Mouse (Mus musculus) CH12.LX (cell line): Measurements from ENCODE around the gene Ehd2. TPM values are rescaled to one million over a fixed set of nuclear protein-coding genes. Genes with fewer than 3 reads are reported as not detected.

Source experiments
- DNase-seq: peaks from one replicate; pipeline ENCODE4 v3.0.0-alpha.2; 2013; ENCODE audit errors: extremely low read depth
- H3K27ac ChIP-seq: 2 replicates; pipeline ENCODE4 v1.5.1; 2012; ENCODE audit warnings: low read depth, mild to moderate bottlenecking, control low read depth, moderate library complexity; ENCODE audit not compliant: insufficient read depth
- H3K27me3 ChIP-seq: replicated peaks from 2 replicates; pipeline ENCODE3; 2012; ENCODE audit warnings: inconsistent platforms
- H3K36me3 ChIP-seq, 2 experiments: replicated peaks in 1 of 2; 2 replicates each; pipeline versions ENCODE3 to v1.6.1; 2012; ENCODE audit warnings: inconsistent platforms in 1 of 2, low read length in 1 of 2, mild to moderate bottlenecking in 1 of 2, mixed read lengths in 1 of 2, moderate library complexity in 1 of 2; ENCODE audit not compliant: control insufficient read depth in 1 of 2, insufficient read depth in 1 of 2
- H3K4me1 ChIP-seq, 2 experiments: 2 replicates each; pipeline ENCODE4 v1.6.1; 2012; ENCODE audit warnings: inconsistent platforms in 1 of 2, moderate library complexity in 1 of 2; ENCODE audit not compliant: insufficient read depth in 2 of 2, control insufficient read depth in 1 of 2
- H3K4me2 ChIP-seq: 2 replicates; pipeline ENCODE4 v1.6.1; 2012; ENCODE audit warnings: low read depth, mild to moderate bottlenecking, control low read depth; ENCODE audit not compliant: poor library complexity, insufficient read depth, severe bottlenecking
- H3K4me3 ChIP-seq, 3 experiments: fragments of 150-350 bp in 1 of 3; sonication (generic) in 1 of 3; replicated peaks in 1 of 3; 2 replicates each; pipeline versions ENCODE3 to v1.5.1; 2011 to 2012; ENCODE audit warnings: low read depth in 2 of 3, low read length in 2 of 3, mild to moderate bottlenecking in 2 of 3, moderate library complexity in 2 of 3, control low read depth in 1 of 3, improper control_type of control experiment in 1 of 3, inconsistent platforms in 1 of 3, mixed read lengths in 1 of 3; ENCODE audit not compliant: poor library complexity in 1 of 3
- H3K79me2 ChIP-seq: replicated peaks from 2 replicates; pipeline ENCODE4 v1.6.1; 2012; ENCODE audit warnings: mild to moderate bottlenecking, moderate library complexity; ENCODE audit not compliant: control insufficient read depth, poor library complexity, insufficient read depth, severe bottlenecking; ENCODE audit errors: extremely low read depth
- H3K9ac ChIP-seq: 2 replicates; pipeline ENCODE4 v1.6.1; 2012; ENCODE audit warnings: low read depth, mild to moderate bottlenecking, control low read depth, moderate library complexity; ENCODE audit not compliant: insufficient read depth
- H3K9me3 ChIP-seq: replicated peaks from 2 replicates; pipeline ENCODE3; 2012; ENCODE audit warnings: low read length, inconsistent platforms, mixed read lengths
- ELF1 ChIP-seq: IDR thresholded peaks from 2 replicates; pipeline ENCODE4 v1.6.1; 2014; ENCODE audit warnings: low read depth, mild to moderate bottlenecking, inconsistent platforms, low read length, improper control_type of control experiment
- EP300 ChIP-seq: IDR thresholded peaks from 2 replicates; pipeline ENCODE4 v1.6.1; 2011; ENCODE audit warnings: low read length, improper control_type of control experiment
- MAX ChIP-seq: IDR thresholded peaks from 2 replicates; pipeline ENCODE4 v1.6.1; 2011; ENCODE audit warnings: low read length, improper control_type of control experiment
- MAZ ChIP-seq: IDR thresholded peaks from 2 replicates; pipeline ENCODE4 v1.6.1; 2012; ENCODE audit warnings: low read depth, mild to moderate bottlenecking, inconsistent platforms, low read length, improper control_type of control experiment, moderate library complexity
- MEF2A ChIP-seq: IDR thresholded peaks from 2 replicates; pipeline ENCODE4 v1.6.1; 2014; ENCODE audit warnings: low read depth, mild to moderate bottlenecking, inconsistent platforms, low read length, improper control_type of control experiment, borderline replicate concordance
- MXI1 ChIP-seq: IDR thresholded peaks from 2 replicates; pipeline ENCODE4 v1.6.1; 2011; ENCODE audit warnings: mild to moderate bottlenecking, low read depth, low read length, improper control_type of control experiment
- PAX5 ChIP-seq: IDR thresholded peaks from 2 replicates; pipeline ENCODE4 v1.6.1; 2012; ENCODE audit warnings: low read length, inconsistent platforms, mixed read lengths
- POLR2AphosphoS2 ChIP-seq: IDR thresholded peaks from 2 replicates; pipeline ENCODE4 v1.6.1; 2011; ENCODE audit warnings: low read depth, low read length, improper control_type of control experiment
- SIN3A ChIP-seq: IDR thresholded peaks from 2 replicates; pipeline ENCODE4 v1.6.1; 2012; ENCODE audit warnings: low read length, improper control_type of control experiment, inconsistent platforms
- UBTF ChIP-seq: IDR thresholded peaks from 2 replicates; pipeline ENCODE4 v1.6.1; 2012; ENCODE audit warnings: low read depth, mild to moderate bottlenecking, inconsistent platforms, low read length, improper control_type of control experiment, moderate library complexity
- ZC3H11A ChIP-seq: IDR thresholded peaks from 2 replicates; pipeline ENCODE4 v1.6.1; 2012; ENCODE audit warnings: low read depth, mild to moderate bottlenecking, inconsistent platforms, low read length, improper control_type of control experiment
- ZMIZ1 ChIP-seq: IDR thresholded peaks from 2 replicates; pipeline ENCODE4 v1.6.1; 2012; ENCODE audit warnings: low read depth, mild to moderate bottlenecking, inconsistent platforms, low read length, improper control_type of control experiment
- ZNF384 ChIP-seq: IDR thresholded peaks from 2 replicates; pipeline ENCODE4 v1.6.1; 2012; ENCODE audit warnings: low read depth, low read length, improper control_type of control experiment, inconsistent platforms
- dilution Hi-C: fragments of 300-500 bp; cut with MboI; formaldehyde crosslinking; loops from 2 replicates; pipeline ENCODE4 v1.14.3; 2020; ENCODE audit warnings: low sequenced_read_pairs; ENCODE audit not compliant: extremely low pct_unique_long_range_greater_than_20kb, extremely low pct_ligation_motif_present
- in situ Hi-C: fragments of 300-500 bp; cut with MboI; formaldehyde crosslinking; loops from 3 replicates; pipeline ENCODE4 v1.14.3; 2019; ENCODE audit warnings: low sequenced_read_pairs, low pct_ligation_motif_present, low pct_unique_long_range_greater_than_20kb, mixed read lengths
- polyA plus RNA-seq: library from polyadenylated mRNA; unstranded; fragments of >175 nt; gene quantifications from 2 replicates; pipeline ENCODE4 v1.2.1, GENCODE M21; 2012; ENCODE audit warnings: low read depth; ENCODE audit not compliant: insufficient read length
- total RNA-seq, 2 experiments: library from RNA; depleted of rRNA; stranded (reverse); fragments of 300-350 nt in 1 of 2; fragments of >200 nt in 1 of 2; gene quantifications; 2 replicates each; pipeline ENCODE4 v1.2.3; 2012 to 2014

Gene Ehd2
- total and polyA plus RNA-seq, 3 experiments, result 1.2 to 7.0 (median 5.2) TPM

- Histone ChIP-seq H3K4me1 (peaks cover 0 to 21% of the 10 kb centered on the region in 2 experiments; a peak in 3 of 4 replicates), H3K27me3 (no peaks in the 10 kb centered on the region), H3K4me2 (no peak overlapping the region), H3K79me2 (no peaks in the 10 kb centered on the region), H3K4me3 (no peak overlapping the region), H3K9ac (no peak overlapping the region), H3K36me3 (peaks cover 23 to 33% of the 10 kb centered on the region in 2 experiments), H3K9me3 (no peaks in the 10 kb centered on the region), H3K27ac (no peak overlapping the region)
- TF ChIP-seq EP300 (no peak), ZNF384 (no peak)
- dilution Hi-C loops (loop anchor here (25.0 kb wide), 1 partner anchor 194 kb away; no protein-coding TSS in a partner anchor), in situ Hi-C loops (no loop called here)
- DNase-seq, result no peak
These were observed 955 bp upstream of the Ehd2 start for GRCm38 (mm10) chr7:15968322-15968721.

- dilution Hi-C loops, result loop anchor here (25.0 kb wide), 1 partner anchor 196 kb away; no protein-coding TSS in a partner anchor
- no peaks in the 10 kb centered on the region for H3K9me3 ChIP-seq
- H3K27ac ChIP-seq, result no peak overlapping the region
- DNase-seq, result no peak
- H3K36me3 ChIP-seq, result peaks cover 7 to 15% of the 10 kb centered on the region in 2 experiments
- H3K4me2 ChIP-seq, result no peak overlapping the region
- TF ChIP-seq MEF2A (no peak), ZNF384 (no peak), EP300 (no peak), MAX (no peak), ZMIZ1 (no peak), ELF1 (no peak), ZC3H11A (no peak), SIN3A (no peak), MAZ (no peak), PAX5 (no peak), UBTF (no peak), POLR2AphosphoS2 (no peak), MXI1 (no peak)
- no peak overlapping the region for H3K9ac ChIP-seq
- in situ Hi-C loops, result no loop called here
- no peaks in the 10 kb centered on the region for H3K27me3 ChIP-seq
- H3K4me3 ChIP-seq, result no peak overlapping the region
- no peaks in the 10 kb centered on the region for H3K79me2 ChIP-seq
- H3K4me1 ChIP-seq, result peaks cover 3 to 38% of the 10 kb centered on the region in 2 experiments; a peak in 3 of 4 replicates
These were observed 878 bp downstream of the Ehd2 start for GRCm38 (mm10) chr7:15966489-15966888.
